Mouse (Mus musculus): ENCODE data around the gene A030005K14Rik. TPM values are rescaled to one million over a fixed set of nuclear protein-coding genes. Genes with fewer than 3 reads are reported as not detected.

A030005K14Rik gene
- polyA plus RNA-seq, 1 experiment from 2014 or later: not detected

GRCm38 (mm10) chr1:83014477-83014876 lies 44.7 kb downstream of the A030005K14Rik start:
- H3K36me3 ChIP-seq (ENCODE audit: control insufficient read depth, insufficient read depth): no peaks in the 10 kb centered on the region
- WGBS: 96% methylated on average over 3 of the region's 3 CpGs
- H3K27ac ChIP-seq (ENCODE audit: low read length): no peak overlapping the region
- ATAC-seq: no peak
- H3K4me2 ChIP-seq (ENCODE audit: low read length): no peak overlapping the region
- no peak overlapping the region for H3K4me3 ChIP-seq (replicated peaks; ENCODE audit: low read length)
- H3K9ac ChIP-seq (replicated peaks; ENCODE audit: low read depth, low read length): no peak overlapping the region
- no peaks in the 10 kb centered on the region for H3K27me3 ChIP-seq (replicated peaks; ENCODE audit: control insufficient read depth, insufficient read depth, low read length)
- H3K4me1 ChIP-seq (replicated peaks; ENCODE audit: control insufficient read depth, insufficient read depth, low read length): no peaks in the 10 kb centered on the region
- no peaks in the 10 kb centered on the region for H3K9me3 ChIP-seq (ENCODE audit: control insufficient read depth, low read length)

Other genes starting within 250 kb of the A030005K14Rik start
- 33.7 and 39.9 TPM in 2 replicates for gene Agfg1, start 219.9 kb downstream of the A030005K14Rik start, polyA plus RNA-seq (2015; fragmentation: Nextera tagmentation; extraction: Ambion mirVana)
- gene A030005L19Rik, start 146.1 kb downstream of the A030005K14Rik start, polyA plus RNA-seq (2015; fragmentation: Nextera tagmentation; extraction: Ambion mirVana): 0.32 TPM in 1 of 2 replicates, not detected in the other
- not detected in 2 replicates for gene A030014E15Rik, start 134.5 kb downstream of the A030005K14Rik start, polyA plus RNA-seq (2015; fragmentation: Nextera tagmentation; extraction: Ambion mirVana)
- not detected in 2 replicates for gene Gm6217, start 128.0 kb downstream of the A030005K14Rik start, polyA plus RNA-seq (2015; fragmentation: Nextera tagmentation; extraction: Ambion mirVana)
- not detected in 2 replicates for gene A030003K21Rik, start 116.0 kb downstream of the A030005K14Rik start, polyA plus RNA-seq (2015; fragmentation: Nextera tagmentation; extraction: Ambion mirVana)
- gene Gm7544, start 103.4 kb downstream of the A030005K14Rik start, polyA plus RNA-seq (2015; fragmentation: Nextera tagmentation; extraction: Ambion mirVana): not detected in 2 replicates
- gene Gm47955, start 99.1 kb downstream of the A030005K14Rik start, polyA plus RNA-seq (2015; fragmentation: Nextera tagmentation; extraction: Ambion mirVana): not detected in 2 replicates
- not detected in 2 replicates for gene Gm47959, start 58.8 kb downstream of the A030005K14Rik start, polyA plus RNA-seq (2015; fragmentation: Nextera tagmentation; extraction: Ambion mirVana)
- gene Slc19a3, start 20.9 kb downstream of the A030005K14Rik start, polyA plus RNA-seq (2015; fragmentation: Nextera tagmentation; extraction: Ambion mirVana): 1.2 TPM in 2 replicates
- gene Krtap28-10, start 16.9 kb downstream of the A030005K14Rik start, polyA plus RNA-seq (2015; fragmentation: Nextera tagmentation; extraction: Ambion mirVana): not detected in 2 replicates
- gene Gm47969, start 14.4 kb downstream of the A030005K14Rik start, polyA plus RNA-seq (2015; fragmentation: Nextera tagmentation; extraction: Ambion mirVana): not detected in 2 replicates
- not detected in 2 replicates for gene Krtap28-13, start 1.6 kb upstream of the A030005K14Rik start, polyA plus RNA-seq (2015; fragmentation: Nextera tagmentation; extraction: Ambion mirVana)
- not detected in 2 replicates for gene Ccl20, start 57.4 kb upstream of the A030005K14Rik start, polyA plus RNA-seq (2015; fragmentation: Nextera tagmentation; extraction: Ambion mirVana)
- gene Daw1, start 100.4 kb upstream of the A030005K14Rik start, polyA plus RNA-seq (2015; fragmentation: Nextera tagmentation; extraction: Ambion mirVana): 0.82 and 0.89 TPM in 2 replicates

Data from forebrain, embryonic 16.5 days (tissue).